Mouse (Mus musculus) left cerebral cortex, adult 6 months (tissue): ENCODE results near the gene Nmnat3. TPM values are rescaled to one million over a fixed set of nuclear protein-coding genes. Genes with fewer than 3 reads are reported as not detected.

Source experiments
- long read RNA-seq, 2 experiments: library from polyadenylated mRNA; unstranded; transcript quantifications; one replicate each; pipeline ENCODE4 v2.0.0; 2019 to 2020
- polyA plus RNA-seq: library from polyadenylated mRNA; unstranded; fragments of <200 nt; fragmentation: Nextera tagmentation; gene quantifications from 2 replicates; pipeline ENCODE4 v1.2.3, GENCODE M21; 2021

Gene Nmnat3
- polyA plus RNA-seq = 2.8 and 3.6 TPM in 2 replicates
- long read RNA-seq, experiment 1, transcript Nmnat3-201 (5 exons, 2,166 nt) = major isoform, 22 of 45 reads
- long read RNA-seq, experiment 1, partial matches to known transcripts = 1 of 45 reads
- long read RNA-seq, experiment 1, other reads (novel, unspliced or antisense) = 21 of 45 reads
- long read RNA-seq, experiment 2, partial matches to known transcripts = 0 of 2 reads
- long read RNA-seq, experiment 2, other reads (novel, unspliced or antisense) = 1 of 2 reads

GRCm38 (mm10) chr9:98287135-98287534 is at the start of gene Nmnat3:
TSS of gene Nmnat3 (plus strand) at chr9:98287435.

DNA sequence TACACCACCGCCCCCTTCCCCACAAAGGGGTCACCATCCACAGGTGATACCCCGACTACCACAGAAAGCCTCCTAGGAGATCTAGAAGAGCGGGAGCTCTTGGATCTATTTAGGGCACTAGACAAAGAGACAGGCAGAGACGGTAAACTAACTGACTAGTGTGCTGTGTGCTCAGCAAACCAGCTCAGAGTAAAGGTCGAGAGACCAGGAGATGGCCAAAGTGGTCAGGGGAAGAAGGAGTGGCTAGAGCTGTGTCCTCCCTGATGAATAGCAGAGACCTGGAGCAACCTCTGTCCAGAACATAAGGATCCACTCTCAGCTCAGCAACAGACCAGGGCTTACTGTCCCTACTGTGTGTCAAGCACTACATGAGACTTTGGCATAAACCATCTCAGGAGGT is 135.4 kb downstream of the Nmnat3 start, which contains the start of gene Rbp1:
Gene Rbp1 (plus strand): TSS at position 306 of the 400 bp plus-strand sequence.

Other genes starting within 250 kb of the Nmnat3 start
- 17.7 and 23.0 TPM in 2 replicates for gene Rbp1, start 135.5 kb downstream of the Nmnat3 start, polyA plus RNA-seq
- gene Rbp2, start 198.7 kb downstream of the Nmnat3 start, polyA plus RNA-seq = not detected in 2 replicates